Mouse (Mus musculus) lung, embryonic 16.5 days (tissue): Measurements from ENCODE around the gene Ppp4r1. TPM values are rescaled to one million over a fixed set of nuclear protein-coding genes. Genes with fewer than 3 reads are reported as not detected.

Experiments used
- ATAC-seq: fragments of 200-750 bp; cut with Nextera tagmentation; 2 replicates; pipeline ENCODE4 v1.8.0; 2017; ENCODE audit warnings: low read depth, mild to moderate bottlenecking, moderate library complexity
- H3K27ac ChIP-seq: fragments of 300-500 bp; sonication (generic); 2 replicates; pipeline ENCODE4 v1.5.1; 2014; ENCODE audit warnings: mild to moderate bottlenecking, control low read depth, low read length
- H3K27me3 ChIP-seq: fragments of 300-500 bp; sonication (generic); 2 replicates; pipeline ENCODE4 v1.6.1; 2014; ENCODE audit warnings: low read depth, low read length, mixed read lengths; ENCODE audit not compliant: control insufficient read depth, insufficient read depth
- H3K36me3 ChIP-seq: fragments of 300-500 bp; sonication (generic); 2 replicates; pipeline ENCODE4 v1.6.1; 2014; ENCODE audit warnings: low read length; ENCODE audit not compliant: control insufficient read depth, insufficient read depth
- H3K4me1 ChIP-seq: fragments of 300-500 bp; sonication (generic); replicated peaks from 2 replicates; pipeline ENCODE4 v1.6.1; 2014; ENCODE audit warnings: low read length, mixed read lengths; ENCODE audit not compliant: control insufficient read depth, insufficient read depth
- H3K4me2 ChIP-seq: fragments of 300-500 bp; sonication (generic); 2 replicates; pipeline ENCODE4 v1.6.1; 2014; ENCODE audit warnings: low read depth, low read length, control low read depth
- H3K4me3 ChIP-seq: fragments of 300-500 bp; sonication (generic); 2 replicates; pipeline ENCODE4 v1.5.1; 2014; ENCODE audit warnings: mild to moderate bottlenecking, low read length, control low read depth
- H3K9ac ChIP-seq: fragments of 300-500 bp; sonication (generic); 2 replicates; pipeline ENCODE4 v1.6.1; 2014; ENCODE audit warnings: low read length, control low read depth
- H3K9me3 ChIP-seq: fragments of 300-500 bp; sonication (generic); 2 replicates; pipeline ENCODE4 v1.6.1; 2016; ENCODE audit warnings: low read length; ENCODE audit not compliant: control insufficient read depth
- WGBS: fragments of 180-500 bp; shearing (Covaris S2); extraction: QIAGEN DNeasy Blood & Tissue Kit; methylation state at CpG from one replicate; pipeline ENCODE4 v1.1.7; 2014; 5-methylcytosine and 5-hydroxymethylcytosine counted together
- polyA plus RNA-seq: library from polyadenylated mRNA; unstranded; fragments of >200 nt; fragmentation: Nextera tagmentation; extraction: Ambion mirVana; gene quantifications from 2 replicates; pipeline ENCODE4 v1.2.1, GENCODE M21; 2015

Gene Ppp4r1
- polyA plus RNA-seq, 1 experiment from 2014 or later: 40.0 TPM

- Histone ChIP-seq H3K27me3 (no peaks in the 10 kb centered on the region), H3K4me1 (no peaks in the 10 kb centered on the region), H3K4me2 (no peak overlapping the region), H3K9me3 (no peaks in the 10 kb centered on the region), H3K36me3 (no peaks in the 10 kb centered on the region), H3K4me3 (no peak overlapping the region), H3K27ac (no peak overlapping the region), H3K9ac (no peak overlapping the region)
- no peak for ATAC-seq
- WGBS: 77% methylated on average over 11 of the region's 11 CpGs
These were observed 38.6 kb upstream of the Ppp4r1 start for GRCm38 (mm10) chr17:65743664-65744330.

GRCm38 (mm10) chr17:65746314-65746713 lies 36.1 kb upstream of the Ppp4r1 start:
- H3K9ac ChIP-seq: no peak overlapping the region
- H3K4me2 ChIP-seq: no peak overlapping the region
- H3K36me3 ChIP-seq: no peaks in the 10 kb centered on the region
- H3K4me1 ChIP-seq: no peaks in the 10 kb centered on the region
- 79% methylated on average over 6 of the region's 6 CpGs for WGBS
- H3K9me3 ChIP-seq: 0 out of 2 replicates have a peak, but pooled peaks cover 2% of the 10 kb centered on the region
- H3K27ac ChIP-seq: no peak overlapping the region
- no peak for ATAC-seq
- H3K27me3 ChIP-seq: no peaks in the 10 kb centered on the region
- H3K4me3 ChIP-seq: no peak overlapping the region

DNA sequence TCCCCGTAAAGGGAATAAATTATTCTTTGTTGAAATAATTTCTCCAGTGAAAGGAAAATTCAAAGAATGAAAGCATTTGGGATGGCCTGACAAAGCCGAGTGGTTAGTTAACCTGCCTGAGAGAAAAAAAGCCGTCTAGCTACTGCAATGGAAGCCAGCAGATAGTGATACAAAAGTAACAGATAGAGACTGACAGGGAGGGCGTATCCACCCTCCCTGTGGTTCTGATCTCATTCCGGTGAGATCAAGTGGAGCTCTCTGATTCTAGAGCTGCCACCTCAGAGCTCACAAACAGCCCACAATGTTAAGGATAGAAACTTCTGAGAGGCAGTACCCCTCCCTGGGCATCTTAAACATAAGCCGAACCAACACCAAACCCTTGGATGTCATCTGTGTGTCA lies 33.4 kb upstream of the Ppp4r1 start:
- Histone ChIP-seq H3K36me3 (0 out of 2 replicates have a peak, but pooled peaks cover under 1% of the 10 kb centered on the region), H3K4me2 (no peak overlapping the region), H3K27ac (no peak overlapping the region), H3K27me3 (no peaks in the 10 kb centered on the region), H3K4me1 (no peaks in the 10 kb centered on the region), H3K9me3 (0 out of 2 replicates have a peak, but pooled peaks cover 2% of the 10 kb centered on the region), H3K9ac (no peak overlapping the region), H3K4me3 (no peak overlapping the region)
- 76% methylated on average over 6 of the region's 6 CpGs for WGBS
- ATAC-seq: no peak

- no peak for ATAC-seq
- H3K36me3 ChIP-seq: peaks cover 2% of the 10 kb centered on the region; the same call in 1 of the 2 replicates
- 86% methylated on average over 7 of the region's 7 CpGs for WGBS
These were observed 32.6 kb upstream of the Ppp4r1 start for GRCm38 (mm10) chr17:65749803-65750202.

GRCm38 (mm10) chr17:65750301-65750700 lies 32.1 kb upstream of the Ppp4r1 start:
- Histone ChIP-seq H3K36me3 (peaks cover 2% of the 10 kb centered on the region; the same call in 1 of the 2 replicates), H3K27me3 (no peaks in the 10 kb centered on the region), H3K4me3 (no peak overlapping the region), H3K9ac (no peak overlapping the region), H3K27ac (no peak overlapping the region), H3K4me2 (no peak overlapping the region), H3K4me1 (no peaks in the 10 kb centered on the region), H3K9me3 (0 out of 2 replicates have a peak, but pooled peaks cover 2% of the 10 kb centered on the region)
- no peak for ATAC-seq

More at GRCm38 (mm10) chr17:65749803-65750202, 32.6 kb upstream of the Ppp4r1 start:
- Histone ChIP-seq H3K4me1 (no peaks in the 10 kb centered on the region), H3K4me2 (no peak overlapping the region), H3K9ac (no peak overlapping the region), H3K27ac (no peak overlapping the region), H3K9me3 (0 out of 2 replicates have a peak, but pooled peaks cover 2% of the 10 kb centered on the region), H3K4me3 (no peak overlapping the region), H3K27me3 (no peaks in the 10 kb centered on the region)

DNA sequence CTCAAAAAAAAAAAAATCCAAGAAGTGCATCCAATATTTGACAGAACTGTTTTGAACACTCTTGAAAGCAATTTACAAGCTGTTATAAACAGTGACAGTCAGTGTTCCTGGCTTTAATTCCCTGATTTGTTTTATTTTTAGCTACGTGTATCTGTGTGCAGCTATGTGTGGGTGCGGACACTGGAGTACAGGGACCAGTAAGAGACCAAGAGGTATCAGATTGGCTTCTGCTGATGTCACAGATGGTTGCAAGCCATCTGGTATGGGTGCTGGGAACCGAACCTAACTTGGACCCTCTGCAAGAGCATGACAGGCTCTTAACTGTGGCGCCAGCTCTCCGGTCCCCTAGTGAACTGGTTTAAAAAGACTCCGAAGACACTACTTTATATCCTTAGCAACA lies 29.2 kb upstream of the Ppp4r1 start:
- Histone ChIP-seq H3K4me2 (no peak overlapping the region), H3K27me3 (no peaks in the 10 kb centered on the region), H3K27ac (no peak overlapping the region), H3K4me3 (no peak overlapping the region), H3K36me3 (peaks cover 2% of the 10 kb centered on the region; the same call in 1 of the 2 replicates), H3K9ac (no peak overlapping the region), H3K9me3 (0 out of 2 replicates have a peak, but pooled peaks cover 2% of the 10 kb centered on the region), H3K4me1 (no peaks in the 10 kb centered on the region)
- ATAC-seq: no peak
- 87% methylated on average over 6 of the region's 6 CpGs for WGBS

DNA sequence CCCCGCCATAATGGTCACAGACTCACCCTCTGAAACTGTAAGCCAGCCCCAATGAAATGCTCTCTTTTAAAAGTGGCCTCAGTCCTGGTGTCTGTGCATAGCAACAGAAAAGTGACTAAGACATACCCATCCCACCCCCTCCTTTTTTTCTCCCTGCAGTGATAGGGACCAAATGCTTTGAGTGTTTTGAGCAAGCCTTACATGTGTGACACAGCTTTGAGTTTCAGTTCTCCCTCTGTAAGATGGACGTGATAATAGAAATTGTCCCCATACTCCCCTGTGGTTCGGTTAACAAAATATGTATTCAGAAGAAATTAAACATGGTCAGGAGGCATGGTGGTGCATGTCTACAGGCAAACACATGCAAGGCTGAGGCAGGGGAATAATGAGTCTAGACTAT lies 26.5 kb upstream of the Ppp4r1 start:
- no peak for ATAC-seq
- H3K9ac ChIP-seq: no peak overlapping the region
- H3K9me3 ChIP-seq: no peaks in the 10 kb centered on the region
- no peaks in the 10 kb centered on the region for H3K4me1 ChIP-seq
- no peak overlapping the region for H3K4me3 ChIP-seq
- no peak overlapping the region for H3K4me2 ChIP-seq
- H3K27me3 ChIP-seq: no peaks in the 10 kb centered on the region
- H3K27ac ChIP-seq: no peak overlapping the region
- WGBS: 90% methylated on average over 3 of the region's 3 CpGs
- peaks cover 2% of the 10 kb centered on the region; the same call in 1 of the 2 replicates for H3K36me3 ChIP-seq

DNA sequence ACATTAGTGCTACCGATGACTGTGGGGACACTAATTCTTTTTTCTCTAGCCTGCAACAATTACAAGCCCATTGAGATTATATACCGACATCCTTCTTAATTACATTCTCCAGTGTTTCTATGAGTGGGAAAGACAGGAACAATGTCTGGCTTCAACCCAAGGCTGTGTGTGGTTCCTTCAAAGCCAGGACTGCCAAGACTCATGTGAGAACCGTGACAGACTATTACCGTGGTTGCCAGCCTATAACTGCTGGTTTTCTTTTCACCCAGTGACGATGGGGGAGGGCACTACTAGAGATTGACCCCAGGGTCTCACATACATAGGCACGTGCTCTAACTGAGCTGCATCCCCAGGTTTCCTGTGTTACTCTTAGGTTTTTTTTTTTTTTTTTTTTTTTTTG lies 25.2 kb upstream of the Ppp4r1 start:
- ATAC-seq: peak; percentile 17; the same call in 1 of the 2 replicates
- no peak overlapping the region for H3K4me3 ChIP-seq
- H3K27me3 ChIP-seq: no peaks in the 10 kb centered on the region
- no peak overlapping the region for H3K27ac ChIP-seq
- 66% methylated on average over 6 of the region's 6 CpGs for WGBS
- peaks cover 2% of the 10 kb centered on the region; the same call in 1 of the 2 replicates for H3K36me3 ChIP-seq
- H3K9me3 ChIP-seq: no peaks in the 10 kb centered on the region
- no peak overlapping the region for H3K9ac ChIP-seq
- no peaks in the 10 kb centered on the region for H3K4me1 ChIP-seq
- H3K4me2 ChIP-seq: no peak overlapping the region

- H3K27ac ChIP-seq: no peak overlapping the region
- no peaks in the 10 kb centered on the region for H3K27me3 ChIP-seq
- no peak overlapping the region for H3K4me2 ChIP-seq
- H3K4me1 ChIP-seq: no peaks in the 10 kb centered on the region; the same call in 1 of the 2 replicates
- no peaks in the 10 kb centered on the region; the same call in 1 of the 2 replicates for H3K36me3 ChIP-seq
- H3K9me3 ChIP-seq: no peaks in the 10 kb centered on the region
- no peak for ATAC-seq
- H3K9ac ChIP-seq: no peak overlapping the region
- no peak overlapping the region for H3K4me3 ChIP-seq
- WGBS: 94% methylated on average over 14 of the region's 14 CpGs
These were observed 19.2 kb upstream of the Ppp4r1 start for GRCm38 (mm10) chr17:65763221-65763620.
